Mouse (Mus musculus) liver, embryonic 13.5 days (tissue): ENCODE results near the gene Dcp1b. TPM values are rescaled to one million over a fixed set of nuclear protein-coding genes. Genes with fewer than 3 reads are reported as not detected.

Experiments
- ATAC-seq: fragments of 200-750 bp; cut with Nextera tagmentation; 2 replicates; pipeline ENCODE4 v1.8.0; 2017; ENCODE audit warnings: low read depth, mild to moderate bottlenecking, moderate number of reproducible peaks, moderate library complexity
- DNase-seq: peaks from one replicate; pipeline ENCODE4 v3.0.0; 2022
- H3K27ac ChIP-seq: fragments of 300-500 bp; sonication (generic); 2 replicates; pipeline ENCODE4 v1.5.1; 2015; ENCODE audit warnings: moderate library complexity, mild to moderate bottlenecking, inconsistent platforms
- H3K27me3 ChIP-seq: fragments of 300-500 bp; sonication (generic); 2 replicates; pipeline ENCODE4 v1.6.1; 2015; ENCODE audit warnings: mild to moderate bottlenecking, inconsistent platforms
- H3K36me3 ChIP-seq: fragments of 300-500 bp; sonication (generic); 2 replicates; pipeline ENCODE4 v1.6.1; 2015; ENCODE audit warnings: mild to moderate bottlenecking, inconsistent platforms
- H3K4me1 ChIP-seq: fragments of 300-500 bp; sonication (generic); replicated peaks from 2 replicates; pipeline ENCODE4 v1.6.1; 2015; ENCODE audit warnings: inconsistent platforms
- H3K4me2 ChIP-seq: fragments of 300-500 bp; sonication (generic); 2 replicates; pipeline ENCODE4 v1.6.1; 2015; ENCODE audit warnings: inconsistent platforms, mild to moderate bottlenecking, moderate library complexity
- H3K4me3 ChIP-seq: fragments of 300-500 bp; sonication (generic); replicated peaks from 2 replicates; pipeline ENCODE4 v1.5.1; 2015; ENCODE audit warnings: mild to moderate bottlenecking, inconsistent platforms
- H3K9ac ChIP-seq: fragments of 300-500 bp; sonication (generic); 2 replicates; pipeline ENCODE4 v1.6.1; 2015; ENCODE audit warnings: mild to moderate bottlenecking, inconsistent platforms
- H3K9me3 ChIP-seq: fragments of 300-500 bp; sonication (generic); replicated peaks from 2 replicates; pipeline ENCODE4 v1.6.1; 2016; ENCODE audit warnings: inconsistent platforms
- WGBS: fragments of 180-500 bp; shearing (Covaris S2); methylation state at CpG from one replicate; pipeline ENCODE4 v1.1.7; 2015; ENCODE audit not compliant: insufficient replicate concordance; 5-methylcytosine and 5-hydroxymethylcytosine counted together
- polyA plus RNA-seq: library from polyadenylated mRNA; unstranded; fragments of >200 nt; fragmentation: Nextera tagmentation; extraction: Ambion mirVana; gene quantifications from 2 replicates; pipeline ENCODE4 v1.2.1, GENCODE M21; 2015

The Dcp1b gene
- polyA plus RNA-seq, 1 experiment from 2014 or later: 3.2 TPM

- Histone ChIP-seq H3K27ac (no peak overlapping the region), H3K4me1 (no peaks in the 10 kb centered on the region), H3K9me3 (no peaks in the 10 kb centered on the region), H3K4me3 (no peak overlapping the region), H3K36me3 (no peaks in the 10 kb centered on the region), H3K4me2 (no peak overlapping the region), H3K27me3 (no peaks in the 10 kb centered on the region), H3K9ac (no peak overlapping the region)
- ATAC-seq (no peak), DNase-seq (no peak)
- 65% methylated on average over 5 of the region's 5 CpGs for WGBS
Observed at GRCm38 (mm10) chr6:119235441-119235840, 60.4 kb downstream of the Dcp1b start.

GRCm38 (mm10) chr6:119236241-119236640, 61.2 kb downstream of the Dcp1b start, which contains the start of gene Cacna2d4:
TSS of gene Cacna2d4 (plus strand) at chr6:119236526.
- DNase-seq (no peak), ATAC-seq (no peak)
- Histone ChIP-seq H3K4me3 (no peak within 1 kb of the TSS), H3K9ac (no peak within 1 kb of the TSS), H3K9me3 (no peaks in the 10 kb centered on the region), H3K27me3 (0 out of 2 replicates have a peak, but pooled peaks cover 4% of the 10 kb centered on the region), H3K4me1 (no peaks in the 10 kb centered on the region), H3K27ac (no peak within 1 kb of the TSS), H3K4me2 (no peak within 1 kb of the TSS), H3K36me3 (no peaks in the 10 kb centered on the region)
- WGBS: 8% methylated on average over 1 of the region's 1 CpGs

GRCm38 (mm10) chr6:119237427-119237989, 62.5 kb downstream of the Dcp1b start:
- DNase-seq: no peak

GRCm38 (mm10) chr6:119239341-119240005, 64.4 kb downstream of the Dcp1b start:
- 69% methylated on average over 5 of the region's 5 CpGs for WGBS
- DNase-seq: no peak

More at GRCm38 (mm10) chr6:119237427-119237989, 62.5 kb downstream of the Dcp1b start:
- H3K4me1 ChIP-seq: no peaks in the 10 kb centered on the region
- 0 out of 2 replicates have a peak, but pooled peaks cover 5% of the 10 kb centered on the region for H3K27me3 ChIP-seq
- WGBS: 53% methylated on average over 8 of the region's 8 CpGs
- no peak overlapping the region for H3K27ac ChIP-seq
- H3K9ac ChIP-seq: no peak overlapping the region
- ATAC-seq: no peak
- H3K4me2 ChIP-seq: no peak overlapping the region
- H3K36me3 ChIP-seq: no peaks in the 10 kb centered on the region
- no peaks in the 10 kb centered on the region for H3K9me3 ChIP-seq
- H3K4me3 ChIP-seq: no peak overlapping the region

GRCm38 (mm10) chr6:119240256-119240655, 65.2 kb downstream of the Dcp1b start:
- Histone ChIP-seq H3K4me3 (no peak overlapping the region), H3K4me1 (no peaks in the 10 kb centered on the region), H3K27me3 (0 out of 2 replicates have a peak, but pooled peaks cover 5% of the 10 kb centered on the region), H3K9ac (no peak overlapping the region), H3K4me2 (no peak overlapping the region), H3K9me3 (no peaks in the 10 kb centered on the region), H3K36me3 (no peaks in the 10 kb centered on the region), H3K27ac (no peak overlapping the region)
- ATAC-seq (no peak), DNase-seq (no peak)
- WGBS: 54% methylated on average over 7 of the region's 7 CpGs

More at GRCm38 (mm10) chr6:119239341-119240005, 64.4 kb downstream of the Dcp1b start:
- Histone ChIP-seq H3K4me3 (no peak overlapping the region), H3K27me3 (0 out of 2 replicates have a peak, but pooled peaks cover 5% of the 10 kb centered on the region), H3K4me2 (no peak overlapping the region), H3K27ac (no peak overlapping the region), H3K36me3 (no peaks in the 10 kb centered on the region), H3K4me1 (no peaks in the 10 kb centered on the region), H3K9ac (no peak overlapping the region), H3K9me3 (no peaks in the 10 kb centered on the region)
- no peak for ATAC-seq

GRCm38 (mm10) chr6:119240871-119241705, 66.0 kb downstream of the Dcp1b start:
- WGBS: 50% methylated on average over 21 of the region's 21 CpGs
- Histone ChIP-seq H3K36me3 (no peaks in the 10 kb centered on the region), H3K9me3 (peaks cover 3% of the 10 kb centered on the region), H3K27ac (no peak overlapping the region), H3K4me2 (no peak overlapping the region), H3K4me1 (no peaks in the 10 kb centered on the region), H3K9ac (no peak overlapping the region), H3K4me3 (no peak overlapping the region), H3K27me3 (0 out of 2 replicates have a peak, but pooled peaks cover 5% of the 10 kb centered on the region)
- ATAC-seq (no peak), DNase-seq (no peak)

GRCm38 (mm10) chr6:119246082-119246481, 71.0 kb downstream of the Dcp1b start:
- ATAC-seq: no peak
- no peak overlapping the region for H3K9ac ChIP-seq
- no peak overlapping the region for H3K4me3 ChIP-seq
- peaks cover 7% of the 10 kb centered on the region for H3K9me3 ChIP-seq
- no peaks in the 10 kb centered on the region for H3K36me3 ChIP-seq
- no peak overlapping the region for H3K4me2 ChIP-seq
- 0 out of 2 replicates have a peak, but pooled peaks cover 2% of the 10 kb centered on the region for H3K27me3 ChIP-seq
- H3K4me1 ChIP-seq: no peaks in the 10 kb centered on the region
- H3K27ac ChIP-seq: no peak overlapping the region
- DNase-seq: no peak
- 19% methylated on average over 2 of the region's 2 CpGs for WGBS

- DNase-seq (no peak), ATAC-seq (no peak)
- Histone ChIP-seq H3K4me3 (no peak overlapping the region), H3K9ac (no peak overlapping the region), H3K36me3 (no peaks in the 10 kb centered on the region), H3K27ac (no peak overlapping the region), H3K9me3 (peaks cover 7% of the 10 kb centered on the region), H3K4me2 (no peak overlapping the region), H3K4me1 (no peaks in the 10 kb centered on the region), H3K27me3 (no peaks in the 10 kb centered on the region)
- WGBS: 56% methylated on average over 3 of the region's 3 CpGs
Observed at GRCm38 (mm10) chr6:119248578-119248977, 73.5 kb downstream of the Dcp1b start.

- peaks cover 7% of the 10 kb centered on the region for H3K9me3 ChIP-seq
- ATAC-seq (no peak), DNase-seq (no peak)
- no peak overlapping the region for H3K27ac ChIP-seq
- 70% methylated on average over 10 of the region's 10 CpGs for WGBS
- no peaks in the 10 kb centered on the region for H3K27me3 ChIP-seq
- H3K4me1 ChIP-seq: no peaks in the 10 kb centered on the region
- no peak overlapping the region for H3K4me2 ChIP-seq
- H3K4me3 ChIP-seq: no peak overlapping the region
- no peaks in the 10 kb centered on the region for H3K36me3 ChIP-seq
- no peak overlapping the region for H3K9ac ChIP-seq
Observed at GRCm38 (mm10) chr6:119249726-119250125, 74.7 kb downstream of the Dcp1b start.

- DNase-seq: no peak
- 58% methylated on average over 4 of the region's 4 CpGs for WGBS
- H3K27me3 ChIP-seq: no peaks in the 10 kb centered on the region
Observed at GRCm38 (mm10) chr6:119251704-119252103, 76.7 kb downstream of the Dcp1b start.

More at GRCm38 (mm10) chr6:119251704-119252103, 76.7 kb downstream of the Dcp1b start:
- Histone ChIP-seq H3K4me1 (no peaks in the 10 kb centered on the region), H3K4me2 (no peak overlapping the region), H3K9ac (no peak overlapping the region), H3K9me3 (no peaks in the 10 kb centered on the region), H3K4me3 (no peak overlapping the region), H3K36me3 (no peaks in the 10 kb centered on the region), H3K27ac (no peak overlapping the region)
- ATAC-seq: no peak
